Mouse (Mus musculus): ENCODE measurements around the gene Ms4a12.
"Not testable (repeated sequence)": the region's sequence is repeated elsewhere in the genome, so short reads cannot be mapped to it uniquely, and the experiment has no call there.

Ms4a12 gene

DNA sequence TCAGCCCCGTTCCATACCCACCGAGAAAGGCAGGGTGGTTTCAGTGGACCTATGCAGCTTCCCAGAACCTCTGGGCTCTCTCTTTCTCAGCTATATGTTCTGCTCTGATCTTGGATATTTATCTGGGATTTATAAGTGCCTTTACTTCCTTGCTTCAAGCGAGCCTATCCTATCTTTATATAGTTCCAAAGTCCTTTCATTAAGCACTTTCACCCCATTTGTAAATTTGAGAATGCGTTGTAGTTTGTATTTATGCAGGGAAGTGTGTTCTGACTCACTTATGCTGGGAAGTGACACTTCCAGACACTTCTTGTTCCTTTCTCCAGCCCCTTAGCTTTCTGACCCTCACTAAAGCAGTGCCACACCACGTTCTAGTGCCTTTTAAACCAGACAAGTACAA lies at the start of gene Ms4a12:
Gene Ms4a12 (minus strand): TSS at position 101 of the 400 bp plus-strand sequence.
- no peak for DNase-seq (ENCODE audit: extremely low read depth, insufficient read length, low spot score)

- DNase-seq (ENCODE audit: extremely low read depth, insufficient read length, low spot score) = no peak
Observed at GRCm38 (mm10) chr19:11280223-11280622, 48.0 kb upstream of the Ms4a12 start.

DNA sequence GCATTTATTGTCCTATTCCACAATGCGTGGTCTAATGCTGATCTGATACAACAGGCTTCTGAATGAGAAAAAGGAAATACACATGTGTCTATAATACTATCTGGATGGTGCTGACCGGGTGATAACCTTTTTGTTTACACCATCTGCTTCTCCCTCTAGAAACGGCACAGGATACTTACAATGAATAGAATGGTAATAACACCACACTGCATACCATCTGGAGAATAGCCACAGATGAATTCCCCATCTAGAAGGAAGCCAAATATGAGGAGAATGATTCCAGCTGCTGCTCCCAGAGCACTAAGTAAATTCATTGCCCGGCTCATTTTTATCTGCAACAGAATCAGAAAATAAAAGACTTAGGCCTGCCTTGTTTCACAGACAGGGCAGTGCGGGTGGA lies 44.2 kb upstream of the Ms4a12 start:
- DNase-seq (ENCODE audit: extremely low read depth, insufficient read length, low spot score) = no peak

DNA sequence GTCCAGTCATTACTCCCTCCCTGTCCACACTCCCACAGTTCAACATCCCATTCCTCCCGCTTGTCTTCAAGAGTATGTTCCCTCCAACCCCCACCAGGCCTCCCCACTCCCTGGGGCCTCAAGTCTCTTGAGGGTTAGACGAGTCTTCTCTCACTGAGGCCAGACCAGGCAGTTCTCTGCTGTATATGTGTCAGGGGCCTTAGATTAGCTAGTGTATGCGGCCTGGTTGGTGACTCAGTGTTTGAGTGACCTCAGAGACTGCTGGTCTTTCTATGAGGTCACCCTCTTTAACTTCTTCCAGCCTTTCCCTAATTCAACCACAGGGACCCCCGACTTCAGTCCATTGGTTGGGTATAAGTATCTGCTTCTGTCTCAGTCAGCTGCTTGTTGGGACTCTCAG lies 34.7 kb upstream of the Ms4a12 start:
- DNase-seq (ENCODE audit: extremely low read depth, insufficient read length, low spot score) = no peak

GRCm38 (mm10) chr19:11266052-11266845 lies 34.0 kb upstream of the Ms4a12 start, which contains the start of gene Ms4a1:
Gene Ms4a1 (minus strand): TSS chr19:11266241.
- DNase-seq (ENCODE audit: extremely low read depth, insufficient read length, low spot score) = no peak

DNA sequence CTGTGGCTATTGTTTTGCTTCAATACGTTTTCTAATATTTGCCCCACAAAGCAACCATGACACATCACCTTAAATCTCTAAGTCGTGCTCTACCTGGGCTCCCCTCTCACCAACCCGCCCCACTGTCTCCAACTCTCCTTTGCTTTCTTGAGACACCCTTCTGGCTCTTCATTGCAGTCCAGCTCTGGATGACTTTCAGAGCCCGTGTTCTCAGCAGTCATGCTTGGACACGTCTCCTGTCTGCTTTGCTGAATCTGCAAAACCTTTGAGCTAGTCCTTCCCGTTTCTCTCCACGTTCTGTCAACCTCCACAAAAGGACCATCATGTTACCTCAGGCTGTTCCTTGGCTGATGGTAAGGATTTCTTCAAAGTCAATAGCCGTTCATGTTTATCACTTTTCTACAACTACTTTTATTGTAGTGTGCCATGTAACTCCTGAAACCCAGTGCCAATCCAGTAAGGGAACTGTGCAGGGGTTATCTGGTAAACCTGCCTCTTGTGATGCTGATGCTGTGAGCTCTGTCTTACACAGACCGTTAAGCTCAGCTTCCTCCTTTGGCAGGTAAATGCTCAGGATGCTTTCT lies 32.4 kb upstream of the Ms4a12 start:
- no peak for DNase-seq (ENCODE audit: extremely low read depth, insufficient read length, low spot score)

DNA sequence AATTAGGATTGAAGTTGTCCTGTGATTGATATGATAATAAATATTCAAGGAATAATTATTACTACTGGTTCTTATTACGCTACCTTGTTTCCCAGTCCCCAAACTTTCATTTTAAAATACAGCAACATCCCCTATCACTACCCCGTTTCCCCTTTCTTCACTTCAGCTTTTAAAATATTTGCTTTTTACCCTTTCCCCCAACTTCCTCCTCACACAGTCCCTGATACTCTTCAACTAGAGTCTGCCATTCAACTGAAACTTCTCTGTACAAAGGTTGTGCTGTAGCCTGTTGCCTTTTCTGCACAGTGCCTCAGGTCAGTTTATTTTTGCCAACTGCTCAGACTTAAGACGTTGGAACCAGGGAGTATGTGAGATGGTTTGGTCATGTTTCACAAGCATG lies 31.3 kb upstream of the Ms4a12 start:
- no peak for DNase-seq (ENCODE audit: extremely low read depth, insufficient read length, low spot score)

DNA sequence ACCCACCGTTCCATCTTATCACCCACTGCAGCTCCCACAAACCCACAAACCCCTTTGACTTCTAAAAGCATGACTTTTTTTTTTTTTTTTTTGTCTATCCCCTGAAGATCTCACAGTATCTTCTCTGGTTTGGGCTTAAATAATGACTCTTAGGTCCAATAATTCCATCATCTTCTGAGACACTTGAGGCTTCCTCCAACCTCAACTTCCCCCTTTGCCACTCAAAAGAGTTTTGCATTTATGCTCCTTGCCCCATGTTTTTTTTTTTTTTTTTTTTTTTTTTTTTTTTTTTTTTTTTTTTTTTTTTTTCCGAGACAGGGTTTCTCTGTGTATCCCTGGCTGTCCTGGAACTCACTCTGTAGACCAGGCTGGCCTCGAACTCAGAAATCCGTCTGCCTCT lies 30.7 kb upstream of the Ms4a12 start:
- DNase-seq (ENCODE audit: extremely low read depth, insufficient read length, low spot score) = not testable (repeated sequence)

GRCm38 (mm10) chr19:11261522-11261921 lies 29.3 kb upstream of the Ms4a12 start:
- no peak for DNase-seq (ENCODE audit: extremely low read depth, insufficient read length, low spot score)

DNA sequence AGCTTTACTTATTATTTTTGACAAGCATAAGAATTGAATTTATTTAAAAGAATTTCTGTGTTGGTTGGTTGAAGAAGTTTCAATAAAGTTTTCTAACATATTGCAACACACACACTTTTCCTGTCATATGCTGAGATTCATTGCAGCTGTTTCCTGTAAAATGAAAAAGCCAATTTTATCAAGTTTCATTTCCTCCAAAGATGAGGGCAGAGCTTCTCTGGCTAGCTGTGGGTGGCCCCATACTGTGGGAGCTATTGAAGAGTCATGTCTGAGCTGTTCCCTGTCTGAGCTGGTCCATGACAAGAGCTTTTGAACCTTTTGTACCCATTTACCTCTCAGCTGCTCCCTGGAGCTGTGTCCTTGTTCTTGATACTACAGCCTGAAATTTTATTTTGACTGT lies 12.0 kb upstream of the Ms4a12 start:
- no peak for DNase-seq (ENCODE audit: extremely low read depth, insufficient read length, low spot score)

GRCm38 (mm10) chr19:11242560-11242959 lies 10.3 kb upstream of the Ms4a12 start:
- no peak for DNase-seq (ENCODE audit: extremely low read depth, insufficient read length, low spot score)

DNA sequence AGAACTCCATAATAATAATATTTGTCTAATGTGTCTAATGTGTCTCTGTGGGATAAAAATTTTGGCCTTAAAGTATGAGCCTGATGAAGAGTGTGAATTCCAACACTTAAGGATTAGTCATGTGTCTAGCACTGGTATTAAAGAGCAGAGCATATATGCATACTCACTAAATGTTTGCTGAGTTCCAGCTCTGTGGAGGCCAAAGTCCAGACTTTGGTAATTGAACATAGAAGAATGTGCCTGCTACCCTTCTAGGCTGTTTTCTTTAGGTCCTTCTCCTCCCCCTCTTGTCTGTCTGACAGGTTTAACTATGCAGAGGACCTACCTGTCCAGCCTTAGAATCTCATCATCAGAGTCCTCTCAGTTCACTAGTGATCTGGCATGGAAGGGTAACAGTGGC lies 3.6 kb upstream of the Ms4a12 start:
- DNase-seq (ENCODE audit: extremely low read depth, insufficient read length, low spot score) = no peak

- no peak for DNase-seq (ENCODE audit: extremely low read depth, insufficient read length, low spot score)
Observed at GRCm38 (mm10) chr19:11234921-11235735, 2.9 kb upstream of the Ms4a12 start.

- no peak for DNase-seq (ENCODE audit: extremely low read depth, insufficient read length, low spot score)
Observed at GRCm38 (mm10) chr19:11234244-11234643, 2.0 kb upstream of the Ms4a12 start.

- DNase-seq (ENCODE audit: extremely low read depth, insufficient read length, low spot score) = no peak
Observed at GRCm38 (mm10) chr19:11196546-11196945, 35.7 kb downstream of the Ms4a12 start, which contains the start of gene Ms4a13. Gene Ms4a13 (minus strand): TSS chr19:11196737.

DNA sequence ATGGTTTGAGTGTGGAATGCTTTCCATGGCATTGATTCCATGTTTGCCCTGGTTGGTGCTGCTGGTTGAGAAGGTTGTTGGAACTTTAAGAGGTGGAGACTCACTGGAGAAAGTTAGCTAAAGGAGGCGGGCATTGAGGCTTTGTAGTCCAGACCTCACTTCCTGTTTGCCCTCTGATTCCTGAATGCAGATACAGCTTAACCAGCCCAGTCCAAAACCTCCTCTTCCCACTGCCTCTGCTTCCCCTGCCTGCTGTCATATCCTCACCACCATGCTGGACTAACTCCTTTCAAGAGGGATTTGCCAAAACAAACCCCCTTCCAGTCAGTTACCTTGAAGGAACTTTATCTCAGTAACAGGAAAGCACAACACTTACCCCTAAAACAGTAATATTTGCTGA lies 39.7 kb downstream of the Ms4a12 start:
- no peak for DNase-seq (ENCODE audit: extremely low read depth, insufficient read length, low spot score)

DNA sequence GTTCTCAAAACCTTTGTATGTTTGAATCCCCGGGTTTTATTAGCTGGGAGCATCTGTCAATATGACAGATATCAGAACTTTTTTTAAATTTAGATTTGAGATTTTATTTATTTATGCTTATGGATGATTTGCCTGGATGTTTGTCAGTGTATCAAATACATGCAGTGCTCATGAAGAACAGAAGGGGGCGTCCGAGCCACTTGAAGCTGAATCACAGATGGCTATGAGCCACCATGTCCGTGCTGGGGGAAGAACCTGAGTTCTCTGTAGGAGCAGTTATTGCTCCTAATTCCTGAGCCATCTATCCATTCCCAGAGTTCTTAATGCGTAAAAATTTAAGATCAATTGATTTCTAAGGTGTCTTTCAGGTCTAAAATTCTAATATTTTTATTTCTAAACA lies 48.1 kb downstream of the Ms4a12 start:
- no peak for DNase-seq (ENCODE audit: extremely low read depth, insufficient read length, low spot score)

- DNase-seq (ENCODE audit: extremely low read depth, insufficient read length, low spot score) = no peak
Observed at GRCm38 (mm10) chr19:11177464-11177863, 54.8 kb downstream of the Ms4a12 start.

DNA sequence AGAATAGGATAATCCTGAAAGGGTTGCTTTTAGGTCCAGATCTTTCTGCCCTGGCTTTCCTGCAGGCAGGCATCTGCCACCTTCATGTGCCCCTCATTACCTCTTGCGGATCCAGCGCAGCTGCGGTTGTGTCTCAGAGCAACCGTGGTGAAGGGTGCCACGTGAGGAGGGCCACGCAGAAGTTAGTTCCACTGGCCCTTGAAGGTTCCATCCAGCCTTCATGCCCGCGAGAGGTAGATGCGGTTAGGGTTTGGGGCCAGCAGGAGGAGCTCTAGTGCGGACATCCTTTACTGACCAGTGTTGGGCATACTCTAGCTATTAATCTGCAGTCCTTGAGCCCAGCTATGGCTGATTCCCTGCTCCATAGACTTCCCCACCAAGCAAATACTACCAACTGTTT lies 67.1 kb downstream of the Ms4a12 start, which contains the start of gene 1700025F22Rik:
Gene 1700025F22Rik (minus strand): TSS at position 149 of the 400 bp plus-strand sequence.
- peak; percentile 2 for DNase-seq (ENCODE audit: extremely low read depth, insufficient read length, low spot score)

All from 3134 (cell line).